Mouse (Mus musculus) stomach, postnatal 0 days (tissue): ENCODE measurements at regions not wholly inside any gene's neighbourhood (a gene's known extent, or its start where the extent isn't known, plus 50 kb on each side); places are given as distances from the start of the nearest gene placed in this dataset.

Experiments used
- ATAC-seq: fragments of 200-750 bp; cut with Nextera tagmentation; 2 replicates; pipeline ENCODE4 v1.8.0; 2017; ENCODE audit not compliant: low FRiP score, low TSS enrichment
- DNase-seq: peaks from one replicate; pipeline ENCODE4 v3.0.0-alpha.2; 2016; ENCODE audit warnings: low spot score
- H3K27ac ChIP-seq: fragments of 300-500 bp; sonication (generic); replicated peaks from 2 replicates; pipeline ENCODE4 v1.5.1; 2014; ENCODE audit warnings: mild to moderate bottlenecking, control low read depth
- H3K27me3 ChIP-seq: fragments of 300-500 bp; sonication (generic); 2 replicates; pipeline ENCODE4 v1.6.1; 2014; ENCODE audit warnings: low read length; ENCODE audit not compliant: control insufficient read depth, insufficient read depth
- H3K36me3 ChIP-seq: fragments of 300-500 bp; sonication (generic); 2 replicates; pipeline ENCODE4 v1.6.1; 2014; ENCODE audit warnings: low read length, mixed read lengths; ENCODE audit not compliant: control insufficient read depth, insufficient read depth
- H3K4me1 ChIP-seq: fragments of 300-500 bp; sonication (generic); replicated peaks from 2 replicates; pipeline ENCODE4 v1.6.1; 2014; ENCODE audit warnings: antibody characterized with exemption; ENCODE audit not compliant: control insufficient read depth, insufficient read depth
- H3K4me2 ChIP-seq: fragments of 300-500 bp; sonication (generic); replicated peaks from 2 replicates; pipeline ENCODE4 v1.6.1; 2014; ENCODE audit warnings: low read depth, mild to moderate bottlenecking, control low read depth, moderate library complexity
- H3K4me3 ChIP-seq: fragments of 300-500 bp; sonication (generic); 2 replicates; pipeline ENCODE4 v1.5.1; 2014; ENCODE audit warnings: low read depth, low read length, control low read depth
- H3K9ac ChIP-seq: fragments of 300-500 bp; sonication (generic); 2 replicates; pipeline ENCODE4 v1.6.1; 2014; ENCODE audit warnings: mild to moderate bottlenecking, low read length, control low read depth, mixed read lengths
- H3K9me3 ChIP-seq: fragments of 300-500 bp; sonication (generic); 2 replicates; pipeline ENCODE4 v1.6.1; 2016; ENCODE audit warnings: low read length; ENCODE audit not compliant: control insufficient read depth
- CTCF ChIP-seq: IDR thresholded peaks from 2 replicates; pipeline ENCODE4 v1.5.1; 2016; ENCODE audit warnings: antibody characterized with exemption, low read depth, mild to moderate bottlenecking, moderate library complexity
- EP300 ChIP-seq: optimal IDR thresholded peaks from 2 replicates; pipeline ENCODE3; 2016; ENCODE audit warnings: antibody characterized with exemption
- WGBS: fragments of 180-500 bp; shearing (Covaris S2); extraction: QIAGEN DNeasy Blood & Tissue Kit; methylation state at CpG from one replicate; pipeline ENCODE4 v1.1.7; 2014; 5-methylcytosine and 5-hydroxymethylcytosine counted together

- no peak for DNase-seq
- 90% methylated on average over 16 of the region's 16 CpGs for whole genome bisulfite sequencing
These were observed 171.5 kb upstream of the Jmjd1c start for GRCm38 (mm10) chr10:66924418-66924817.

GRCm38 (mm10) chr10:66925553-66926127 is 170.3 kb upstream of the Jmjd1c start:
- Histone ChIP-seq H3K9ac (no peak overlapping the region), H3K4me2 (no peak overlapping the region), H3K27me3 (no peaks in the 10 kb centered on the region), H3K27ac (no peak overlapping the region), H3K9me3 (no peaks in the 10 kb centered on the region), H3K36me3 (no peaks in the 10 kb centered on the region), H3K4me1 (peaks cover 4% of the 10 kb centered on the region; the same call in 1 of the 2 replicates), H3K4me3 (no peak overlapping the region)
- ATAC-seq (no peak), DNase-seq (no peak)
- no peak for TF ChIP-seq CTCF
- TF ChIP-seq EP300 = no peak
- 49% methylated on average over 6 of the region's 6 CpGs for WGBS

More at GRCm38 (mm10) chr10:66924418-66924817, 171.5 kb upstream of the Jmjd1c start:
- no peak overlapping the region for H3K4me2 ChIP-seq
- H3K27me3 ChIP-seq = no peaks in the 10 kb centered on the region
- no peaks in the 10 kb centered on the region for H3K36me3 ChIP-seq
- no peaks in the 10 kb centered on the region for H3K9me3 ChIP-seq
- ATAC-seq = no peak
- no peak overlapping the region for H3K9ac ChIP-seq
- H3K4me1 ChIP-seq = peaks cover 4% of the 10 kb centered on the region; the same call in 1 of the 2 replicates
- TF ChIP-seq EP300 (no peak), CTCF (no peak)
- H3K4me3 ChIP-seq = no peak overlapping the region
- H3K27ac ChIP-seq = no peak overlapping the region

- Histone ChIP-seq H3K36me3 (no peaks in the 10 kb centered on the region), H3K4me2 (no peak overlapping the region), H3K27ac (no peak overlapping the region), H3K4me1 (no peaks in the 10 kb centered on the region), H3K4me3 (no peak overlapping the region), H3K27me3 (no peaks in the 10 kb centered on the region), H3K9me3 (no peaks in the 10 kb centered on the region), H3K9ac (no peak overlapping the region)
- DNase-seq (no peak), ATAC-seq (no peak)
- no peak for TF ChIP-seq CTCF
- no peak for TF ChIP-seq EP300
- WGBS = 82% methylated on average over 2 of the region's 2 CpGs
These were observed 168.3 kb upstream of the Jmjd1c start for GRCm38 (mm10) chr10:66927651-66928050.

GRCm38 (mm10) chr10:66928211-66928990 is 167.5 kb upstream of the Jmjd1c start:
- H3K27ac ChIP-seq = peak overlapping the region; percentile 35; the same call in 1 of the 2 replicates
- 44% methylated on average over 6 of the region's 6 CpGs for WGBS

GRCm38 (mm10) chr10:66930563-66930962 is 165.4 kb upstream of the Jmjd1c start:
- WGBS = 50% methylated on average over 10 of the region's 10 CpGs
- H3K27ac ChIP-seq = peak overlapping the region; percentile 50
- no peak overlapping the region for H3K4me2 ChIP-seq
- no peak overlapping the region for H3K4me3 ChIP-seq
- DNase-seq = no peak
- 0 out of 2 replicates have a peak, but pooled peaks have one; percentile 19 for ATAC-seq
- no peaks in the 10 kb centered on the region for H3K36me3 ChIP-seq
- H3K27me3 ChIP-seq = no peaks in the 10 kb centered on the region
- no peak overlapping the region for H3K9ac ChIP-seq
- no peaks in the 10 kb centered on the region for H3K4me1 ChIP-seq
- H3K9me3 ChIP-seq = no peaks in the 10 kb centered on the region
- TF ChIP-seq CTCF = no peak
- TF ChIP-seq EP300 = no peak

More at GRCm38 (mm10) chr10:66928211-66928990, 167.5 kb upstream of the Jmjd1c start:
- no peak for DNase-seq
- Histone ChIP-seq H3K9me3 (no peaks in the 10 kb centered on the region), H3K4me2 (no peak overlapping the region), H3K9ac (no peak overlapping the region), H3K27me3 (no peaks in the 10 kb centered on the region), H3K4me3 (no peak overlapping the region), H3K4me1 (no peaks in the 10 kb centered on the region), H3K36me3 (no peaks in the 10 kb centered on the region)
- TF ChIP-seq EP300 = no peak
- TF ChIP-seq CTCF = no peak
- ATAC-seq = peak; percentile 86

- DNase-seq = no peak
- H3K4me2 ChIP-seq = no peak overlapping the region
- TF ChIP-seq EP300 (no peak), CTCF (no peak)
- no peak overlapping the region for H3K27ac ChIP-seq
- no peak for ATAC-seq
- WGBS = 48% methylated on average over 7 of the region's 7 CpGs
- no peak overlapping the region for H3K9ac ChIP-seq
- H3K27me3 ChIP-seq = no peaks in the 10 kb centered on the region
- no peaks in the 10 kb centered on the region for H3K4me1 ChIP-seq
- H3K36me3 ChIP-seq = no peaks in the 10 kb centered on the region
- no peaks in the 10 kb centered on the region for H3K9me3 ChIP-seq
- H3K4me3 ChIP-seq = no peak overlapping the region
These were observed 164.4 kb upstream of the Jmjd1c start for GRCm38 (mm10) chr10:66931505-66931904.
